Mouse (Mus musculus): ENCODE results near the gene Card14.
"Not testable (repeated sequence)": the region's sequence is repeated elsewhere in the genome, so short reads cannot be mapped to it uniquely, and the experiment has no call there.

Gene Card14

DNA sequence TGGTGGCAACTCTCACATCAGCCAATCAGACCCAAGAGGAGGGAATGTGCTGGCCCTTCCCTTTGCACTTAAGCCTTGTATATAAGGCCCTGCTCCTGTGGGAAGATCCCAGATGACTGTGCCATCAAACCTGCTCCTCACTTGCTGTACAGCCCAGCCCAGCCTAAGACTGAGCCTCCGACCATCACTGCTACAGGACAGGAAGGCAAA lies at the start of gene Card14:
TSS of gene Card14 (plus strand) at position 111 of the 210 bp plus-strand sequence.
- DNase-seq, result no peak

DNA sequence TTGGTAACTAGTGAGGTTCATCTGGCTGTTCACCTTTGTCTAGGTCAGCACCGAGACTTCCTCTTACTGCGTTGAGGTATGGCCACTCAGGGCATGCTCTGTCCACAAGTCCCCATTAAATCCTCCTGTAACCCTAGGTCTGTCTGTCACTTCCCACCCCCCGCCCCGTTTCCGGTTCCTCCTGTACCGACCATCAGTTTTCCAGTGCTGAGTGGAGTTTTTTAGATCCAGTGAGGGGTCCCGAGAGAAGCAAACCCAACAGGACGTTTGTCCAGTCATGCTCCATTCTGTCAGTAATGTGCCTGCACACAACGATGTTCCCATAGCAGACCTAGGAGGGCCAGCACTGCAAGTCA lies 49.4 kb upstream of the Card14 start:
- DNase-seq, result no peak

GRCm38 (mm10) chr11:119258572-119259322 lies 48.8 kb upstream of the Card14 start:
- peak; percentile 64 for DNase-seq

- no peak for DNase-seq
Measured at GRCm38 (mm10) chr11:119259977-119260376, 47.6 kb upstream of the Card14 start.

GRCm38 (mm10) chr11:119264413-119264812 lies 43.2 kb upstream of the Card14 start:
- no peak for DNase-seq

DNA sequence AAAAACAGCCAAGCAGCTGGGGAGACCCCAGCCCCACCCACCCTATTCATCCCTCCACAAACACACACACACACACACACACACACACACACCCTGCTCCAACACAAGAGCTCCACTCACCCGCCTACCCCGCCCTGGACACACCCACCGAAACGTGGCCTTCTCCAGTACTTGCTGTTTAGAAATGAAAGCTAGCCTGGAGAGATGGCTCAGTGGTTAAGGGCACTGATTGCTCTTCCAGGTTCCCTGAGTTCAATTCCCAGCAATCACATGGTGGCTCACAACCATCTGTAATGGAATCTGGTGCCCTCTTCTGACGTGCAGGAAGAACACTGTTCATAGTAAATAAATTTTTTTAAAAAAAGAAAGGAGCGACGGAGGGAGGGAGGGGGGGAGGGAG lies 41.8 kb upstream of the Card14 start:
- DNase-seq, result peak; percentile 36

DNA sequence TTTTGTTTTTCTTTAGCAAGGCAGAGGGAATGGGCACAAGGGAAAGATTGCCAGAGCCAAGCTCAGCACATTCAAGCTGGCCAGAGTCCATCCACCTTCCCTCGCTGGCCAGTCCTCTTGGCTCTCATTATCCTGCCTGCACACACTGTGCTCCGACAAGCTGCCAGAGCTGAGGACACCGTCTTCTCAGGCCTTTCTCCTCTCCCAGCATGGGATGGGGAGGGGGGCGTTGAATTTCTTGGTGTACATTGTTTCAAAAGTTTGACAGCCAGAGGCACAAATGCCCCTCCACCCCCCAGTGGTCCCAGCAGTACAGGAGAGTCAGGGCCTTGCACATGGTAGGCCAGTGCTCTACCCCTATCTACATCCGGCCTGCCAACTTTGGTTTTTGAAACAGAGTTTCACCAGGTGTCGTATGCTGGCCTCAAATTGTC lies 40.3 kb upstream of the Card14 start:
- DNase-seq, result no peak

- peak; percentile 95 for DNase-seq
Measured at GRCm38 (mm10) chr11:119267768-119268556, 39.6 kb upstream of the Card14 start, which contains the start of gene Gaa. Gene Gaa, plus strand, starts transcription at chr11:119267887.

GRCm38 (mm10) chr11:119268557-119269195 lies 38.9 kb upstream of the Card14 start:
- DNase-seq, result no peak

GRCm38 (mm10) chr11:119272492-119272891 lies 35.1 kb upstream of the Card14 start:
- DNase-seq, result not testable (repeated sequence)

DNA sequence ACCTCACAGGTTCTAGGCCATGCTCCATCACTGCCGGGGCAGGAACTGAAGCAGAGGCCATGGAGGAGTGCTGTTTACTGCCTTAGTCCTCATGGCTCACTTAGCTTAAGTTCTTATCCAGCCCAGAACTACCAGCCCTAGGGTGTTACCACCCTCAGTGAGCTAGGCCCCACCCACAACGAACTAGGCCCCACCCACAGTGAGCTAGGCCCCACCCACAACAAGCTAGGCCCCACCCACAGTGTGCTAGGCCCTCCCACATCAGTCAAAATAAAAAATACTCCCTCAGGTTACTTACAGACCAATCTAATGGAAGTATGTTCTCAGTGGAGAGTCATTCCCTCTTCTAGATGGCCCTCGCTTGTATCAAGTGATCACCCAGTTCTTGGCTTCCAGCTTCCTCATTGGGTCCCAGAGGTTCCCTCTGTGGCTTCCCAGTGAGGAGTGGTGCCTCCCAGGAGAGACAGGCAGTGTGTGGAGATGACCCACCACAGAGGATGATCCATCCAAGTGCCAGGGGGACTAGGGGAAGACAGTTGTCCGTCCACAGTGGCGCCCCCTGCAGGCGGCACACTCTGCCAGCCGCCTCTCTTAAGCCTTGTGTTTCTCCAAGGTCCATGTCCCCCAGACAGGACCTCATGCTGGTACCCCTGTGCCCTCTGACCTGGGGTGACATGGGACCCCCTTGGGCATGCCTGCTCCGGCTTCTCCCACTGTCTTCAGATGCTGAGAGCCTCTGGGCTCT lies 34.2 kb upstream of the Card14 start:
- no peak for DNase-seq

GRCm38 (mm10) chr11:119281030-119281429 lies 26.5 kb upstream of the Card14 start:
- no peak for DNase-seq

DNA sequence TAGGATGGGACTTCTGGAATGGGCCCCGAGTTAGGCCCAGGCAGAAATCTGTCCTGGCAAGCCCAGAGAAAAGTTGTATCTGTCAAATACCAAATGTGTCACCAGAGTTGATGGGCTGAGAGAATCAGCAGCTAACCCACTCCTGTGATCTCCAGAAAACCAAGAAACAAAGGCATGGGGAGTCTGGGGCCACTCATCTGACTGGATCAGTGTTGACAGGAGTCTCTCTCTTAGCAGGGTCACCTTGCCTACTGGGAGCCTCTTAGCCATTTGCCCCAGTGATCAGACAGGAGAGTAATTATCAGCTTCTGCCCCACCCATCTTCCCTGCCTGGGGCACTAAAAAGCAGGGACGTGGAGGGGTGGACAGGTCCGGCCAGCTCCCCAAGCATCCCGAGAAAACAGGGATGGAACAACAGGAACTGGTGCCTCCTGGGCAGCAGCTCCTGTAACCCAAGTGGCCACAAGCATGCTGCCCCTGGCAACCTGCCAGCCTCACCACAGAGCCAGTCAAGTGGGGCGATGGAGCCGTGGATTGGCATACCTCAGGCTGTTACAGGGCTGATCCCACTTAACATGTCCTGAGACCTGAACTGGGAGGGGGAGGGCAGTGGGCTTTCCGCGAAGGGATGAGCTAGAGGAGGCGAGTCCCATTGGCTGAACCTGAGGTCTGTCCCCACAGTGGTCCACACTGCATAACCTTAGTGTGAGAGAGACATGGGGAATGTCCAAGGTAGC lies 21.6 kb upstream of the Card14 start:
- DNase-seq, result no peak

DNA sequence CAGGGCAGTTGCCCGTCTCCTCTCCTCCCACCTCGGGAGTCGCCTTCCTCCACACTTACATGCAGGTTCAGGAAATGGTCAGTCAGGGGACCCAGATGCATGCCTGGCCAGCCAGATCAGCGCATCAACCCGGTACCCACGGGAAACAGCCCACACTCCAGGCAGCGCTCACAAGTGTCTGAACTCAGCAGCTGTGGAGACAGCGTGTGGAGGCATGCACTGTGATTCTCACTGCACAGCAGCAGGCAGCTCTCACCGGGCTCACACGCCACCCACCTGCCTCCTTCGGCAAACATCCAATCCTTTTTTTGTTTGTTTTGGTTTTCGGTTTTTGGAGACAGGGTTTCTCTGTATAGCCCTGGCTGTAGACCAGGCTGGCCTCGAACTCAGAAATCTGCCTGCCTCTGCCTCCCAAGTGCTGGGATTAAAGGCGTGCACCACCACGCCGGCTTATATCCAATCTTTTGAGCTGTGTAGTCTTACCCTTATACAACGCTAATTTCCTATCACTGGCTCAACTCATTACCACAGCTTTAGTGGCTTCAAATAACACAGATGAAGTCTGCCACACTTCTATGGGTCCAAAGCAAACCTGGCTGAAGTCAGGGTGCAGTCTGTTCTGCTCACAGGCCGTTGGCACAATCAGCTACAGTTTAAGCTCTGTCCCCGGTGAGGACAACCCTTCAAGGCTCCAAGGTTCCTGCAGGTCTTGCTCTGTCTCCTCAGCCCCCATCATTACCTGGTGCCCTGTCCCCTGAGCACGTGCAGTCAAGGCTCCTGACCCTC lies 20.2 kb upstream of the Card14 start:
- no peak for DNase-seq

- not testable (repeated sequence) for DNase-seq
Measured at GRCm38 (mm10) chr11:119292861-119293260, 14.7 kb upstream of the Card14 start.

GRCm38 (mm10) chr11:119297996-119298395 lies 9.6 kb upstream of the Card14 start:
- DNase-seq, result no peak

- no peak for DNase-seq
Measured at GRCm38 (mm10) chr11:119298917-119299316, 8.7 kb upstream of the Card14 start.

DNA sequence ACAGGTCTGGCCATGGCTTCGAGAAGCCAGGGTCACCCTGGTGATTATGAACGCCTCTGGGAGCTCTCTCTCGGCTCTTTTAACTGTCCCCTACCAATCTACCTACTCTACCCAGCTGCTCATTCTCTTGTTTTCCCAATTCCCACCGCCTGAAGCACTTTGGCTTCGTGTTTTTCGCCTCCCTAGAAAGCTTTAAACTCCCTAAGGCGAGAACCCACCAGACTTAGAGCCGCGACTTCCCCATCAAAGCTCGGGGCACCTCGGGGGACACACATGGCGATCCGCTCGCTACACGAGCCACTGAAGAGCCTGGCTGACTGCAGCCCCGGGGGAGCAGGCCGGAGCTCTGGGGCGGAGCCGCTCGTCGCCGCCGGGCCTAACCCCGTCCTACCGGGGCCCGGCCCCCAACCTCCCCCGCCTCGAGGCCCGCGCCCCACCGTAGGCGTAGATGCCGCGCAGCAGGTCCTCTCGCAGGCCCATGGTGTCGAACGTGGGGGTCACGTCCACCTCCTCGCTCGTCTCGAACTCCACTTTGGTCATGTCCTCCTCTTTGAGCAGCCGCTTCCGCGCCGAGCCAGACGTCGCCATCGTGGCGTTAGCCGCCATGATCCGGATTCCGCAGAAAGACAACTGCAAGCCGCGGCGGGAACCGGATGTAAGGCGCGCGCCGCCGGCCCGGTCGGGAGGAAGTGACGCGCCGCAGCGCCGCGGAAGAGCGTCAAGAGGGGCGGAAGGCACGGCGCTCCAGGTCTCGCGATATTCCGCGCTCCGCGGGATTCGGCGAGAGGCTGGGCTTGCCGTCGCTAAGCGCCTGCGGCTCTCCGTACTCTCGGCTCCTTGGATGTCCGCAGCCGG lies 8.0 kb upstream of the Card14 start, which contains the start of gene Eif4a3:
TSS of gene Eif4a3 (minus strand) at position 699 of the 855 bp plus-strand sequence.
- DNase-seq, result peak; percentile 95

DNA sequence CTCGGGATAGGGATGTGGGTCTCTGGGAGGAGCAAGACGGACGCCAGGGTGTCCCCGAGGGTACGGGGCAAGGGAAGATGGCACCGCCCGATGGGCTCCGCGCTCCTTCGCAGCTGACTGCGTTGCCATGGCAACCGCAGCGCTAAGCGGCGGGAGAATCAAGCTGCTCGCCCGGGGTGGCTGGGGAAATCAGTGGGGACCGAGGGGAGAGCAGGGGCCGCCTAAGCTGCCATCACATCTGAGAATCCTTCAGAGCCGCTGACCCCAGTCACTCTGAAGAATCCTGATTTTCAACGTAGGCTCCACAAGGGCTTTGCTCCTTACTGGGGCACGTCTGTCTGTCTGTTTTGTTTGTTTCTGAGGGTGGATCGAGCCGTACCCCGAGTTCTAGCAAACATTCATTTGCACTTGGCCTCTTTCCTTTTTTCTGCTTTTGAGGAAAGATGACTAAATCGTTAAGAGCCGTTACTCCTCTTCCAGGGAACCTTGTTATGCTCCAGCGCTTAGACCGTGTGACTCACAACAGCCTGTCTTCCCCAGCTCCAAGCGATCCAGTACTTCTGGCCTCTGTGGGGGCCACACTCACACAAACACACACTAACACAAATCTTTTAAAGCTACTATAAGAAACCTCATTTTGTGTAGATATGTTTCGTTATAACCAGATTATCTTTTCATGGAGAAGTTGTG lies 7.2 kb upstream of the Card14 start:
- no peak for DNase-seq

- no peak for DNase-seq
Measured at GRCm38 (mm10) chr11:119300986-119301385, 6.6 kb upstream of the Card14 start.
